Mouse (Mus musculus) urinary bladder, postnatal 14 days (tissue): ENCODE results near the gene Tkfc.
"Not testable (repeated sequence)": the region's sequence is repeated elsewhere in the genome, so short reads cannot be mapped to it uniquely, and the experiment has no call there.

Experiments
- DNase-seq: peaks from one replicate; pipeline ENCODE4 v3.0.0; 2021; ENCODE audit warnings: low spot score

Tkfc gene

GRCm38 (mm10) chr19:10587231-10587630, 18.2 kb downstream of the Tkfc start:
- DNase-seq, result no peak

GRCm38 (mm10) chr19:10585112-10585511, 20.3 kb downstream of the Tkfc start:
- no peak for DNase-seq

GRCm38 (mm10) chr19:10583550-10584146, 21.8 kb downstream of the Tkfc start:
- DNase-seq, result no peak

- no peak for DNase-seq
These were observed 23.5 kb downstream of the Tkfc start for GRCm38 (mm10) chr19:10581984-10582383.

- no peak for DNase-seq
These were observed 24.7 kb downstream of the Tkfc start for GRCm38 (mm10) chr19:10580761-10581160.

- no peak for DNase-seq
These were observed 25.4 kb downstream of the Tkfc start for GRCm38 (mm10) chr19:10580102-10580501.

- peak; percentile 92 for DNase-seq
These were observed 28.5 kb downstream of the Tkfc start, which contains the start of the genes Cyb561a3 and Tmem138 for GRCm38 (mm10) chr19:10576690-10577561. TSS of gene Cyb561a3 (plus strand) at chr19:10577172. TSS of gene Tmem138 (minus strand) at chr19:10577362.

- no peak for DNase-seq
These were observed 35.8 kb downstream of the Tkfc start for GRCm38 (mm10) chr19:10569627-10570026.

- no peak for DNase-seq
These were observed 40.2 kb downstream of the Tkfc start for GRCm38 (mm10) chr19:10565217-10565616.

GRCm38 (mm10) chr19:10564278-10564677, 41.2 kb downstream of the Tkfc start:
- DNase-seq, result no peak

- no peak for DNase-seq
These were observed 43.1 kb downstream of the Tkfc start for GRCm38 (mm10) chr19:10562351-10562750.

GRCm38 (mm10) chr19:10561558-10562314, 43.7 kb downstream of the Tkfc start:
- peak; percentile 46 for DNase-seq

GRCm38 (mm10) chr19:10560108-10560507, 45.3 kb downstream of the Tkfc start:
- DNase-seq, result no peak

- DNase-seq, result not testable (repeated sequence)
These were observed 47.5 kb downstream of the Tkfc start for GRCm38 (mm10) chr19:10557837-10558375.

- DNase-seq, result no peak
These were observed 48.0 kb downstream of the Tkfc start for GRCm38 (mm10) chr19:10557430-10557829.

- no peak for DNase-seq
These were observed 48.5 kb downstream of the Tkfc start for GRCm38 (mm10) chr19:10557001-10557400.

- DNase-seq, result peak; percentile 85
These were observed 49.6 kb downstream of the Tkfc start, which contains the start of gene Tmem216 for GRCm38 (mm10) chr19:10555624-10556510. TSS of gene Tmem216 (minus strand) at chr19:10556238.

GRCm38 (mm10) chr19:10539454-10539853, 66.0 kb downstream of the Tkfc start:
- DNase-seq, result no peak
